ENCODE assay signal across 13 mouse cellular contexts in genomic region chr16:22941825-22942476, GRCm38 (mm10). TPM values are rescaled to one million over a fixed set of nuclear protein-coding genes. Genes with fewer than 3 reads are reported as not detected.
"Had no signal": no experiment of that assay in that cellular context is flagged by ENCODE, and none has a peak within 500 bp of the region (broad histone marks: within the 10 kb centered on the region; RNA-seq: fewer than 3 reads in every experiment).

No protein-coding gene starts in this region.

RNA-seq across cellular contexts. Expression of gene Hrg, which starts 8.9 kb away (rescaled TPM):
- total RNA-seq: megakaryocyte progenitor cell, adult 5-6 weeks; midbrain, postnatal 0 days; monocyte, adult 5-6 weeks; neutrophil, adult 5-6 weeks had no signal
- polyA plus RNA-seq: lung, embryonic 15.5 days; macrophage; midbrain, embryonic 11.5 days; midbrain, embryonic 13.5 days; midbrain, postnatal 0 days; neural tube, embryonic 12.5 days; spleen, adult 2 months; thymus, postnatal 0 days had no signal

RNA-seq across cellular contexts. Expression of gene Fetub, which starts 23.8 kb away (rescaled TPM):
- total RNA-seq: megakaryocyte progenitor cell, adult 5-6 weeks; midbrain, postnatal 0 days; monocyte, adult 5-6 weeks; neutrophil, adult 5-6 weeks had no signal
- polyA plus RNA-seq: lung, embryonic 15.5 days; macrophage; midbrain, embryonic 11.5 days; midbrain, embryonic 13.5 days; midbrain, embryonic 15.5 days; neural tube, embryonic 12.5 days; neural tube, embryonic 14.5 days; spleen, adult 2 months had no signal

RNA-seq across cellular contexts. Expression of gene Ahsg, which starts 50.9 kb away (rescaled TPM):
- total RNA-seq: megakaryocyte progenitor cell, adult 5-6 weeks; midbrain, postnatal 0 days; monocyte, adult 5-6 weeks; neutrophil, adult 5-6 weeks had no signal
- polyA plus RNA-seq: macrophage; midbrain, embryonic 15.5 days; thymus, postnatal 0 days had no signal
